13 mouse cellular contexts compared by ENCODE assay signal in the genomic region with DNA sequence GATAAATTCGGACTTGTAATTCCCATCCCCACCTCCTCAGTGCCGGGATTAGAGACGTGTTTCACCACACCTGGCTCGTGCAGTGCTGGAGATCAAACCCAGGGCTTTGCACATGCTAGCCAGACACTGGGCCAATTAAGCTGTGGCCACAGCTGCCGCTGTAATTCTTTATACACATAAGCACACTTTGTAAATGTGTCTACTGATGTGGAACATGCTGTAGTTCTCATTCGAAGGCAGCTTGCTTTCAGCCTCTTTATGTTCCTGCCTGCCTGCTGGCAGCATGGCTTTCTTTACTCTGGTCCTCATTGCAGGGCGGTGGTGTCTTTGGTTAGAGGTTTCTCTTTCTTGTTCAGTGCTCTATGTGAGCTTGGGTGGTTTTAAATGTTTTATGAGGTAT. TPM values are rescaled to one million over a fixed set of nuclear protein-coding genes. Genes with fewer than 3 reads are reported as not detected.
DNase-seq lines count a peak whose midpoint lies in the region; ATAC-seq lines count a peak whose summit lies in the region.
"Had no signal": no experiment of that assay in that cellular context is flagged by ENCODE, and none has a peak within 500 bp of the region (broad histone marks: within the 10 kb centered on the region; RNA-seq: fewer than 3 reads in every experiment).

No protein-coding gene starts in this region.

- H3K4me1 ChIP-seq in embryonic facial prominence, embryonic 14.5 days (ENCODE audit: control insufficient read depth, insufficient read depth, low read length) = no peaks in the 10 kb centered on the region
- H3K4me1 ChIP-seq in hindbrain, embryonic 14.5 days (replicated peaks; ENCODE audit: control insufficient read depth, insufficient read depth, low read length) = peaks cover 12% of the 10 kb centered on the region
- peaks cover 22% of the 10 kb centered on the region; the same call in 1 of the 2 replicates for H3K4me1 ChIP-seq in midbrain, embryonic 13.5 days (replicated peaks)

- H3K9me3 ChIP-seq in embryonic facial prominence, embryonic 14.5 days (ENCODE audit: control insufficient read depth, low read length) = no peaks in the 10 kb centered on the region
- no peaks in the 10 kb centered on the region for H3K9me3 ChIP-seq in hindbrain, embryonic 14.5 days (ENCODE audit: control insufficient read depth, low read length)
- H3K9me3 ChIP-seq in midbrain, embryonic 13.5 days = no peaks in the 10 kb centered on the region
- H3K9me3 ChIP-seq: liver, embryonic 13.5 days had no signal

- H3K27ac ChIP-seq in embryonic facial prominence, embryonic 14.5 days (replicated peaks; ENCODE audit: low read depth, low read length) = no peak overlapping the region
- peak overlapping the region; percentile 21; the same call in 1 of the 2 replicates for H3K27ac ChIP-seq in hindbrain, embryonic 14.5 days
- peak overlapping the region; percentile 59; the same call in 1 of the 2 replicates for H3K27ac ChIP-seq in midbrain, embryonic 13.5 days
- H3K27ac ChIP-seq: kidney, postnatal 0 days; liver, embryonic 13.5 days had no signal

- no peaks in the 10 kb centered on the region for H3K27me3 ChIP-seq in embryonic facial prominence, embryonic 14.5 days (replicated peaks; ENCODE audit: control insufficient read depth, insufficient read depth, low read length)
- no peaks in the 10 kb centered on the region for H3K27me3 ChIP-seq in hindbrain, embryonic 14.5 days (ENCODE audit: control insufficient read depth, insufficient read depth, low read length)
- H3K27me3 ChIP-seq in midbrain, embryonic 13.5 days = no peaks in the 10 kb centered on the region
- H3K27me3 ChIP-seq: liver, embryonic 13.5 days had no signal

- no peak overlapping the region for H3K4me3 ChIP-seq in embryonic facial prominence, embryonic 14.5 days (ENCODE audit: low read depth, low read length)
- no peak overlapping the region for H3K4me3 ChIP-seq in hindbrain, embryonic 14.5 days (replicated peaks; ENCODE audit: low read length)
- H3K4me3 ChIP-seq in midbrain, embryonic 13.5 days (replicated peaks) = no peak overlapping the region
- H3K4me3 ChIP-seq: liver, embryonic 13.5 days had no signal

- DNase-seq in A20 (ENCODE audit: low read depth, low spot score) = peak; percentile 46
- DNase-seq in embryonic facial prominence, embryonic 14.5 days (ENCODE audit: low spot score) = peak; percentile 69
- DNase-seq in hindbrain, embryonic 14.5 days (ENCODE audit: low spot score) = peak; percentile 39
- DNase-seq in cerebellum, adult 8-10 months = no peak
- DNase-seq in cerebellum, postnatal 25 days = no peak
- no peak for DNase-seq in thymus, postnatal 36 days
- DNase-seq: adrenal gland, adult 2 months; heart, adult 11 months; liver, embryonic 13.5 days; lung, postnatal 36 days had no signal

- 55% methylated on average over 7 of the region's 7 CpGs for WGBS in embryonic facial prominence, embryonic 14.5 days
- WGBS in hindbrain, embryonic 14.5 days = 25% methylated on average over 7 of the region's 7 CpGs
- 17% methylated on average over 7 of the region's 7 CpGs for WGBS in midbrain, embryonic 13.5 days

- 0 out of 2 replicates have a peak, but pooled peaks cover 5% of the 10 kb centered on the region for H3K36me3 ChIP-seq in embryonic facial prominence, embryonic 14.5 days (ENCODE audit: control insufficient read depth, insufficient read depth, low read length)
- peaks cover 4% of the 10 kb centered on the region for H3K36me3 ChIP-seq in hindbrain, embryonic 14.5 days (replicated peaks; ENCODE audit: control insufficient read depth, insufficient read depth)
- peaks cover 4% of the 10 kb centered on the region; the same call in 1 of the 2 replicates for H3K36me3 ChIP-seq in midbrain, embryonic 13.5 days

- peak; percentile 74 for ATAC-seq in embryonic facial prominence, embryonic 14.5 days (ENCODE audit: low read depth)
- peak; percentile 56; the same call in 1 of the 2 replicates for ATAC-seq in hindbrain, embryonic 14.5 days (ENCODE audit: low FRiP score)
- peak; percentile 78 for ATAC-seq in midbrain, embryonic 13.5 days
- ATAC-seq in megakaryocyte-erythroid progenitor cell, adult 5-6 weeks (replicated peaks; ENCODE audit: low FRiP score, low TSS enrichment, poor library complexity, severe bottlenecking) = no peak

- H3K9ac ChIP-seq in embryonic facial prominence, embryonic 14.5 days (ENCODE audit: low read depth, low read length) = no peak overlapping the region
- H3K9ac ChIP-seq in hindbrain, embryonic 14.5 days = no peak overlapping the region
- no peak overlapping the region for H3K9ac ChIP-seq in midbrain, embryonic 13.5 days (replicated peaks)
- H3K9ac ChIP-seq: liver, embryonic 13.5 days had no signal

- H3K4me2 ChIP-seq in embryonic facial prominence, embryonic 14.5 days (ENCODE audit: low read depth, low read length) = no peak overlapping the region
- H3K4me2 ChIP-seq in hindbrain, embryonic 14.5 days (replicated peaks) = no peak overlapping the region
- H3K4me2 ChIP-seq in midbrain, embryonic 13.5 days (replicated peaks) = no peak overlapping the region
- H3K4me2 ChIP-seq: liver, embryonic 13.5 days had no signal

RNA-seq across cellular contexts. Expression of a gene that starts 40.7 kb away (rescaled TPM):
- polyA plus RNA-seq in embryonic facial prominence, embryonic 14.5 days (2014; fragmentation: Nextera tagmentation; extraction: Ambion mirVana) = 14.9 and 16.7 TPM in 2 replicates
- 38.4 and 40.3 TPM in 2 replicates for polyA plus RNA-seq in hindbrain, embryonic 14.5 days (2014; fragmentation: Nextera tagmentation; extraction: Ambion mirVana)
- polyA plus RNA-seq in midbrain, embryonic 13.5 days (2015; fragmentation: Nextera tagmentation; extraction: Ambion mirVana) = 30.4 and 32.3 TPM in 2 replicates
- 26.5 and 30.9 TPM in 2 replicates for total RNA-seq in megakaryocyte-erythroid progenitor cell, adult 5-6 weeks (2014; fragmentation: Nextera tagmentation)
- total RNA-seq in megakaryocyte-erythroid progenitor cell, adult 5-6 weeks (2017) = 8.1 and 11.3 TPM in 2 replicates

Comparison
In these comparisons a context has a peak if more than half of its experiments do, and no peak if none do; other contexts are left out.
1. DNase-seq: peak in A20 (single experiment), embryonic facial prominence, embryonic 14.5 days (single experiment) and hindbrain, embryonic 14.5 days (single experiment); none in cerebellum, adult 8-10 months (single experiment), cerebellum, postnatal 25 days (0 of 2) and thymus, postnatal 36 days (0 of 2).